Mouse (Mus musculus) spleen, adult 18-20 months (tissue): ENCODE results near the gene Dcaf10.

ENCODE experiments used
- DNase-seq, 2 experiments: peaks; one replicate each; pipeline ENCODE4 v3.0.0; 2022; ENCODE audit warnings: mixed read lengths in 2 of 2

Dcaf10 gene

DNA sequence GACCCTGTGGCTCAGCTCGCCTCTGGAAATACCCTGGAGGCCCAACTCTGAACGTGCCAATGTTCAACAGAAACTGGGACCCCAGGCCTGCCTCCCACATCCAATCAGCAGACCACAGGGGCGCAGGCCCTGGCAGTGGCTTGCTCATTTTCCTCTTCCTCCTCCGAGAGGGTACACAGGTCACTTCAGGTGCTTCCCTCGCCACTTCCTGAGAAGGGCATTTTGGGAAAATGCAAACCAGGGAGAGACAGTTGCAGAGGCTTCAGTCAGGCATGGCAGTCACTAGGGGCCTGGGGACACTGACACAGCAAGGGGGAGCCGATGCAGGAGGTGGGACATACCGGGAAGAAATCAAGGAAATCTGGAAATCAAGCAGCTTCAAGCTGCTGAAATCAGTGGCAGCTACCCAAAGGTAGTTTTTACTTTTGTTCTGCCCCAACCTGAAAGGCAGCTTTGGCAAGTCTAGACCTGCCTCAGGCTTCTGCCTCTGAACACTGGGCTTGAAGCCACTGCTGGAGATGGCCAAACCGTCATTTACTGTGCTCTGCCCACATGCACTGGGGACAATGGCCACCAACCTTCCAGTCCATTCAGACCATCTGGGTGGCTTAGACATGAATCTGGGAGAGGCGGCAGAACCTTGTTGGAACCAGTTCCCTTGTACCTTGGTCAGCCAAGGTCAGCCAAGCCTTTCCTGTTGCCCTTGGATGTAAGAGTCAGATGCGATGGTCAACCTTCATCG, 79.8 kb downstream of the Dcaf10 start:
- DNase-seq: no peak

DNA sequence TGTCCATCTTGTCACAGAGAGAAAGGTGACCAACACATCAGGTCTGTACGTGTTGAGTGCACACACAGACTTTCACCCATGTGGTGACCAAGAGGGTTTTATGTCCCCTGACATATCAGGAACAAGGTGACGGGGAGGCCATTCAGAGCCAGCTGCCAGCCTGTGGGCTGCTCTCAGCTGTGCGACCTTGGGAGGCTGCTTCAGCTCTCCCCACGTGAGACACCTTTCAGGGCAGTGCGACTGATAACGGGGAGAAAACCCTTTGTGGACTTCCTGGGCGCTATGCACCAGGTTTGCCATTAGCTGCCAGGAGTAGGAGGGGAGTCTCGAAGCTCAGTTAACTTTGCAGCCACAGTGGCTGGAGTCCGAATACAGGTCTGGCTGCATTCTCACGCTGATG, 80.7 kb downstream of the Dcaf10 start:
- no peak for DNase-seq

DNA sequence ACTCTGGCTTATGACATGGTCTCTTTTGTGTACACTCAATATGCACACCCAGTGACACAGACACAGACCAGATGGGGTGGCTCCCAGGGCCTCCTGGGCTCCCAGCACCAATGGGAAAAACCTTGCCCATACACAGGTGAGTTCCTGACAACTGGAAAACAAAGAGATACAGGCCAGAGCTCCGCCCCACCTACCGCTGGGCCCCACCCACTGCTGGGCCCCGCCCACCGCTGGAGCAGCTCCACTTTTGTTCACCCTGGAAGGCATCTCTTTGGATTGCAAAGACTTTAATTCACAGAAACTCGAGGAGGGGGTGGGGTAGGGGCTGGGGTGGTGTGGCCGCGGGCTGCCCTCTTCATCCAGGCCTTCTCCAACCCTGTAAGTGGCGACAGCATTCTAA, 81.5 kb downstream of the Dcaf10 start:
- no peak for DNase-seq

DNA sequence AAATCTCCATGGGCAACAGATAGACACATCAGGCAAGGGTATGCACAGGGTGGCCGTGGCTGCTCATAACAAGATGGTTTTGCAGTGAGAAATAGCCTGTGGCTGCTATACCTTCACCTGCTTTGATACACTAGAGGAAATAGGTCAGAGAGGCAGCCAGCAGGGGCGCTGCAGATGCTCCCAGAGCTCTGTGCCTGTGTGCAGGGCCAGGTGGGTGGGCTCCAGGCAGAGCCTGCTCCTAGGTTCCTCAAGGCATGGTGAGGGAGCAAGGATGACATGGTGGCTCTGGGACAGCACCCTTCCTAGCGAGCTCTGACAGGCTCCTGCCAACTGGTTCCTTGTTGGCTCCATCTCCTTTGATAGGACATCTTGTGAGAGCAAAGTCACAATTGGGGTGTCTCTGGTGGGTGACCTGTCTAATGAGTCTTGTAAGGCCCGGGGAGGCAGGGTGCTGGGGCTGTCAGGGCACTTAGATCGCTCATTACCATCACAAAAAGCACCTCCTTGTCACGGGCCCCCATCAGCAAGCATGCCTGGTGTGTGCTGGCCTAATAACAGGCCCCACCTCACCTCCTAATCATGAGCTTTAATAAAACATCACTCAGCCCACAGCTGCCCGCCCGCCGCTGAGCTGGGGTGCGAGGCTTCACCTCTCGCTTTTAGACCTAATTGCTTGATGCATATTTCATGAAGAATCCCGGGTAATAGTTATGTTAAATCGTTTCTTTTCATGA, 85.0 kb downstream of the Dcaf10 start:
- DNase-seq: no peak
